Mouse (Mus musculus) right cerebral cortex, postnatal 25 days (tissue): ENCODE data around the gene Cwc22.
A peak's percentile ranks its signal among the peaks of the same experiment; 100 is the strongest.

ENCODE experiments used
- DNase-seq: peaks from one replicate; pipeline ENCODE4 v3.0.0; 2022

Cwc22 gene

GRCm38 (mm10) chr2:77945596-77946485, at the start of gene Cwc22:
Gene Cwc22, minus strand, starts transcription at chr2:77946375.
- DNase-seq, result peak; percentile 85

- DNase-seq, result no peak
These were observed 47.7 kb upstream of the Cwc22 start for GRCm38 (mm10) chr2:77993727-77994401.

GRCm38 (mm10) chr2:77992951-77993604, 46.9 kb upstream of the Cwc22 start:
- no peak for DNase-seq

GRCm38 (mm10) chr2:77990820-77991219, 44.6 kb upstream of the Cwc22 start:
- no peak for DNase-seq

GRCm38 (mm10) chr2:77990121-77990520, 43.9 kb upstream of the Cwc22 start:
- no peak for DNase-seq

GRCm38 (mm10) chr2:77989390-77989789, 43.2 kb upstream of the Cwc22 start:
- no peak for DNase-seq

GRCm38 (mm10) chr2:77985991-77986730, 40.0 kb upstream of the Cwc22 start:
- no peak for DNase-seq

GRCm38 (mm10) chr2:77984209-77984608, 38.0 kb upstream of the Cwc22 start:
- no peak for DNase-seq

- no peak for DNase-seq
These were observed 35.7 kb upstream of the Cwc22 start for GRCm38 (mm10) chr2:77981826-77982225.

GRCm38 (mm10) chr2:77980696-77981095, 34.5 kb upstream of the Cwc22 start:
- DNase-seq, result no peak

GRCm38 (mm10) chr2:77979519-77979918, 33.3 kb upstream of the Cwc22 start:
- DNase-seq, result no peak

- DNase-seq, result no peak
These were observed 32.9 kb upstream of the Cwc22 start for GRCm38 (mm10) chr2:77979081-77979480.

- DNase-seq, result no peak
These were observed 32.1 kb upstream of the Cwc22 start for GRCm38 (mm10) chr2:77978256-77978655.

- no peak for DNase-seq
These were observed 30.2 kb upstream of the Cwc22 start for GRCm38 (mm10) chr2:77976321-77976920.

GRCm38 (mm10) chr2:77975606-77976005, 29.4 kb upstream of the Cwc22 start:
- peak; percentile 15 for DNase-seq

GRCm38 (mm10) chr2:77974986-77975385, 28.8 kb upstream of the Cwc22 start:
- DNase-seq, result no peak

GRCm38 (mm10) chr2:77974366-77974765, 28.2 kb upstream of the Cwc22 start:
- DNase-seq, result no peak

GRCm38 (mm10) chr2:77973296-77973695, 27.1 kb upstream of the Cwc22 start:
- no peak for DNase-seq

GRCm38 (mm10) chr2:77972541-77972940, 26.4 kb upstream of the Cwc22 start:
- no peak for DNase-seq

GRCm38 (mm10) chr2:77971871-77972270, 25.7 kb upstream of the Cwc22 start:
- DNase-seq, result no peak

GRCm38 (mm10) chr2:77971361-77971760, 25.2 kb upstream of the Cwc22 start:
- DNase-seq, result no peak

- no peak for DNase-seq
These were observed 24.4 kb upstream of the Cwc22 start for GRCm38 (mm10) chr2:77970556-77970955.
